Mouse (Mus musculus): ENCODE results near the gene Krt81. TPM values are rescaled to one million over a fixed set of nuclear protein-coding genes. Genes with fewer than 3 reads are reported as not detected.

The Krt81 gene
- polyA plus RNA-seq, 1 experiment from 2014 or later = not detected

DNA sequence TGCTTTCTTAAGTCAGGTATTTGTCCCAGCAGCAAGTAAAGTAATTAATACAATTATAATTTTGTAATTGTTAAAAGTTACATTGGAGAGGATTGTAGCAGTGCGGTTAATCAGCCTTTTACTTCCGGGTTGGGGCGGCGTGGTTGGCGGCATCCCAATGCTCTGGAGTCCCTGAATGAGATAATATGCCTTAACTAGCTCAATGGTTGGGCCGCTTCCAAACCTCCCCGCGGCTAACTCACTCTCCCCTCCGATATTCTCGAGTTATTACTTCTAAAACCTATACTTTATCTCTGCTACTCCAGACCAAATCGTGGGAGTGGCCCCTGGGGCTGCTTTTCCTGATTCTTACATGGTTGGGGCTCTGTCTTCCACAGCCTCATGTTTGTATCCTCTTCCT lies 17.0 kb downstream of the Krt81 start:
- H3K27me3 ChIP-seq (replicated peaks) = no peaks in the 10 kb centered on the region
- H3K36me3 ChIP-seq = no peaks in the 10 kb centered on the region
- no peak overlapping the region for H3K27ac ChIP-seq
- H3K9ac ChIP-seq = no peak overlapping the region
- H3K9me3 ChIP-seq = no peaks in the 10 kb centered on the region
- no peak overlapping the region for H3K4me3 ChIP-seq
- no peaks in the 10 kb centered on the region for H3K4me1 ChIP-seq
- ATAC-seq (ENCODE audit: low FRiP score, low read depth) = no peak
- 83% methylated on average over 11 of the region's 11 CpGs for WGBS
- no peak overlapping the region for H3K4me2 ChIP-seq (replicated peaks)

DNA sequence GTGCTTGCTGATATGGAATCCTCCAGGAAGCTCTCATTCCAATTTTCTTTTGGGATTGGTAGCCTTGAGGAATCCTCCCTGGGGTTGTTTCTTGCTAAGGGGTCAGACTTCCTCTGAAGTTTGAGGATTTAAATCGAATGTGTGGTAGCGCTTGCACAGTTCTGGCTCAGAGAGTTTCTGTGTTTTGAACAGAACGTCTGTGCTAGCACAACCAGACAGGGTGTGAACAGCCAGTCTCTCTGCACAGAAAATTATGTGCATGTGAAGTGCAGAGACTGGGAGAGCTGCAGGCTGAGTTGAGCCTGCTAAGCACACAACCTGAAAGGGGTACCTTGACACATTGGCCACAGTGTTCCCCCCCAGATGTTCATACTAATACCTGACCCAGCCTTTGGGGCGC lies 22.7 kb downstream of the Krt81 start:
- peaks cover 7% of the 10 kb centered on the region; the same call in 1 of the 2 replicates for H3K4me1 ChIP-seq
- H3K36me3 ChIP-seq = no peaks in the 10 kb centered on the region
- H3K4me2 ChIP-seq (replicated peaks) = no peak overlapping the region
- H3K9me3 ChIP-seq = no peaks in the 10 kb centered on the region
- WGBS = 84% methylated on average over 4 of the region's 4 CpGs
- H3K27ac ChIP-seq = no peak overlapping the region
- ATAC-seq (ENCODE audit: low FRiP score, low read depth) = no peak
- peaks cover 34% of the 10 kb centered on the region for H3K27me3 ChIP-seq (replicated peaks)
- H3K4me3 ChIP-seq = no peak overlapping the region
- no peak overlapping the region for H3K9ac ChIP-seq

DNA sequence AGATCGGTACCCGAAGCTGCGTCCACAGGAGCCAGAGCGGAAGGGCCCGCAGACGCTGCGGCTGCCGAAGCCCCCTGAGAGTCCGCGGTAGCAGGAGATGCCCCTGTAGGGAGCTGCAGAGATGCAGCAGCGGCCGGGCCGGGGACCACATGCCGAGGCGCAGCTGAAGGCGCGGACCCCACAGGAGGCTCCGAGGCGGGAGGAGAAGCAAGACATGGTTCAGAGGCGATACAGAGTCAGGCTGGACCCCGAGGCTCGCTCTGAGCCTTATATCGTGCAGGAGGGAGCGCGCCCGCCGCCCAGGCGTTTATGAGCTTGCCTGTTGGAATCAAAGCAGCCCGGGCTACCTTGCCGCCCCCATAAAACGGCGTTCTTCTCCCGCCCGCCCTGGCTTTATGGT lies 25.0 kb downstream of the Krt81 start, which contains the start of gene Krt87:
Gene Krt87 (minus strand): TSS at position 250 of the 400 bp plus-strand sequence.
- Histone ChIP-seq H3K27me3 (replicated peaks) (peaks cover 34% of the 10 kb centered on the region), H3K27ac (no peak within 1 kb of the TSS), H3K4me1 (peaks cover 7% of the 10 kb centered on the region; the same call in 1 of the 2 replicates), H3K4me2 (replicated peaks) (peak within 1 kb of the TSS; percentile 69), H3K9me3 (no peaks in the 10 kb centered on the region), H3K4me3 (peak within 1 kb of the TSS; percentile 29), H3K9ac (peak within 1 kb of the TSS; percentile 40; the same call in 1 of the 2 replicates), H3K36me3 (no peaks in the 10 kb centered on the region)
- 3% methylated on average over 34 of the region's 34 CpGs for WGBS
- no peak for ATAC-seq (ENCODE audit: low FRiP score, low read depth)

DNA sequence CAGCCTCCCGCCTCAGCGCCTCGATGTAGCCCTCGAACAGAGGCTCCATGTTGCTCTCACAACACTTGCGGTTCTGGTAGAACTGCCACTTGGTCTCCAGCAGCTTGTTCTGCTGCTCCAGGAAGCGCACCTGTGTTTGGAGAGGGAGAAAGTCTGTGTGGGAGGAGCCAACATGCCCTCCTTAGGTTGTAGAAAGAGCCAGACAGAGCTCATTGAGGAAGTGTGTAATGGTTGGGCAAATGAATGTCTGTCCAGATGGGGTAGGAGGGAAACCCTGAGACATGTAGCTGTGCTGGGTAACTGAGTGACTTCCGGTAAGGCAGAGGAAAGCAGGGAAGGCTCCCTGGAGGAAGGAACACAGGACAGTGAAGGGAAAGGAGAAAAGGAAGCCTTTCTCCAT lies 26.9 kb downstream of the Krt81 start:
- Histone ChIP-seq H3K9ac (no peak overlapping the region), H3K4me2 (replicated peaks) (no peak overlapping the region), H3K4me3 (no peak overlapping the region), H3K27ac (no peak overlapping the region), H3K36me3 (no peaks in the 10 kb centered on the region), H3K27me3 (replicated peaks) (peaks cover 34% of the 10 kb centered on the region), H3K9me3 (no peaks in the 10 kb centered on the region), H3K4me1 (peaks cover 7% of the 10 kb centered on the region; the same call in 1 of the 2 replicates)
- no peak for ATAC-seq (ENCODE audit: low FRiP score, low read depth)
- WGBS = 90% methylated on average over 7 of the region's 7 CpGs

DNA sequence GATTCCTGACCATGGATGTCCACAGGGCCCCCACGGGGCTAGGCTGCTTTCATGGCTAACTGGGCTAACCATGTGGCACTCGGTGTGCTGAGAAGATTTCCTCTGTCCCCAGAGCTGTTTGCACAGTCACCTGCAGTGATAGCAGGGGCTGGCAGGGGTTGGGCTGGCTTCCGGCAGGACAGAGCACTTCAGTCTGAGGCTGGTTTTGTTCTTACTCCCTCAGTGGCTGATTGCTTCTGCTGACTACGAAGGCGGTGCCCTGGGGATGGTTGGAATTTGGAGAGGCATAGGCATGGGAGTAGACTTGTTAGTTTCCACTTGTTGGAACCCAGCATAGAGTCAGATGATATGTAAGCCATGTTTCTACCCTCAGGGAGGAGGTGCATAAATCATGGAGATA lies 38.6 kb downstream of the Krt81 start:
- Histone ChIP-seq H3K4me3 (no peak overlapping the region), H3K27me3 (replicated peaks) (no peaks in the 10 kb centered on the region), H3K27ac (no peak overlapping the region), H3K4me1 (no peaks in the 10 kb centered on the region), H3K36me3 (no peaks in the 10 kb centered on the region), H3K4me2 (replicated peaks) (no peak overlapping the region), H3K9me3 (no peaks in the 10 kb centered on the region), H3K9ac (no peak overlapping the region)
- no peak for ATAC-seq (ENCODE audit: low FRiP score, low read depth)
- WGBS = 16% methylated on average over 5 of the region's 5 CpGs

GRCm38 (mm10) chr15:101420903-101421302 lies 42.6 kb downstream of the Krt81 start:
- Histone ChIP-seq H3K4me3 (no peak overlapping the region), H3K36me3 (no peaks in the 10 kb centered on the region), H3K27me3 (replicated peaks) (no peaks in the 10 kb centered on the region), H3K27ac (no peak overlapping the region), H3K4me2 (replicated peaks) (no peak overlapping the region), H3K9ac (no peak overlapping the region), H3K9me3 (no peaks in the 10 kb centered on the region), H3K4me1 (no peaks in the 10 kb centered on the region)
- 56% methylated on average over 5 of the region's 6 CpGs for WGBS
- ATAC-seq (ENCODE audit: low FRiP score, low read depth) = no peak

DNA sequence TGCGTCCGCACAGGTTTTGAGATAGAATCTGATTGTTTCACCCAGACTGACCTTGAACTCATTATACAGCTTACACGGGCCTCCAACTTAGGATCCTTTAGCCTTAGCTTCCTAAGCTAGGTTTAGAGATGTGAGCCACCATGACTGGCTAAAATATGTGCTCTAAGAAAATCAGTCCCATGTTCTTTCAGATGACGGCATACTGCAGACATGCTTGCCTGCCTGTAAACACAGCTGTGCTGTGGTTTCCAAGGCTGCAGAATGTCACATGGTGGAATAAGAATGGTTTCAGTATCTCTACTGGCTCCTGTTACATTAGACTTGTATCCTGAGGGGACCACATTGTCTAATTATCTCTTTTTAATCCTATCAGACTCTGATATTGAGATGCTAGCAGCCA lies 44.6 kb downstream of the Krt81 start:
- no peaks in the 10 kb centered on the region for H3K36me3 ChIP-seq
- peaks cover 2% of the 10 kb centered on the region; the same call in 1 of the 2 replicates for H3K27me3 ChIP-seq (replicated peaks)
- no peak overlapping the region for H3K4me2 ChIP-seq (replicated peaks)
- 92% methylated on average over 4 of the region's 4 CpGs for WGBS
- ATAC-seq (ENCODE audit: low FRiP score, low read depth) = no peak
- H3K4me3 ChIP-seq = no peak overlapping the region
- no peaks in the 10 kb centered on the region for H3K4me1 ChIP-seq
- no peak overlapping the region for H3K27ac ChIP-seq
- no peak overlapping the region for H3K9ac ChIP-seq
- no peaks in the 10 kb centered on the region for H3K9me3 ChIP-seq

DNA sequence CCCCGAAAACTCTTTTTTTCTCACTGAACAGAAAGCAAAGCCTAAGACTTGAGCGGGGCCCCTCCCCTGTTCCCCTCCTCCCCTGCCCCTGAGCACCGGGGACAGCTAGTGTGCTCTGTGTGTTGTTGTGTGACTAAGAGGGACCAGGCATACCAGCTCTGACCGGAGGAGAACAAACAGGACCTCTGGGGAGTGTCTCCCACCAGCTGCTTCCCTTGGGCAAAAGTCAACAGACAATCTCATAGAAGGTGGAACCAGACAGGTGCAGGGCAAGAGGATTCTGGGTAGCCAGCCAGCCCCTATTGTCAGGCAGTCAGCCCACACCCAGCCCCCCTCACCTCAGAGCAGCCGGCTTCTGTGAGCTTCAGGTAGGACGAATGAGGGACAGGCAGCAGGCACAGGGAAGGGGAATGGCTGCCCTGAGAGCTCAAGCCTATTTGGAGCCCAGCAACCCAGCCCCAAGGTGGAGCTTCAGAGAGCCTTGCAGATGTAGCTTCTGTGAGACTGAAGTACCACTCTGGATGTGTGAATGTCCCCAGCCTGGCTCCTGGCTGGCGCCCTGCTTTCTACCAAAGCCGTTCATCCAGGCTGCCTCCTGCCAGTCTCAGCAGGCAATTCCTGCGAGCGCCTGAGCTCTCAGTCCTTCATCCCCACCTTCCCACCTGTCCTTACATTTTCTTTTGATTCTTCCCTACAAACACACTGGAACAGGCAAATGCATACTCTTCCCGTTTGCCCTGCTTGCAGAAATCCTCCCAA lies 48.6 kb downstream of the Krt81 start:
- no peaks in the 10 kb centered on the region for H3K36me3 ChIP-seq
- no peak overlapping the region for H3K4me2 ChIP-seq (replicated peaks)
- H3K9me3 ChIP-seq = no peaks in the 10 kb centered on the region
- no peak overlapping the region for H3K27ac ChIP-seq
- peaks cover 31% of the 10 kb centered on the region for H3K27me3 ChIP-seq (replicated peaks)
- WGBS = 45% methylated on average over 11 of the region's 11 CpGs
- no peak overlapping the region for H3K9ac ChIP-seq
- H3K4me3 ChIP-seq = no peak overlapping the region
- H3K4me1 ChIP-seq = no peaks in the 10 kb centered on the region
- no peak for ATAC-seq (ENCODE audit: low FRiP score, low read depth)

- no peak overlapping the region for H3K9ac ChIP-seq
- no peaks in the 10 kb centered on the region for H3K36me3 ChIP-seq
- peaks cover 31% of the 10 kb centered on the region for H3K27me3 ChIP-seq (replicated peaks)
- 56% methylated on average over 7 of the region's 7 CpGs for WGBS
- no peak overlapping the region for H3K4me2 ChIP-seq (replicated peaks)
- H3K4me1 ChIP-seq = no peaks in the 10 kb centered on the region
- H3K4me3 ChIP-seq = no peak overlapping the region
- H3K9me3 ChIP-seq = no peaks in the 10 kb centered on the region
- H3K27ac ChIP-seq = no peak overlapping the region
- ATAC-seq (ENCODE audit: low FRiP score, low read depth) = no peak
Measured at GRCm38 (mm10) chr15:101413916-101414635, 49.5 kb downstream of the Krt81 start.

DNA sequence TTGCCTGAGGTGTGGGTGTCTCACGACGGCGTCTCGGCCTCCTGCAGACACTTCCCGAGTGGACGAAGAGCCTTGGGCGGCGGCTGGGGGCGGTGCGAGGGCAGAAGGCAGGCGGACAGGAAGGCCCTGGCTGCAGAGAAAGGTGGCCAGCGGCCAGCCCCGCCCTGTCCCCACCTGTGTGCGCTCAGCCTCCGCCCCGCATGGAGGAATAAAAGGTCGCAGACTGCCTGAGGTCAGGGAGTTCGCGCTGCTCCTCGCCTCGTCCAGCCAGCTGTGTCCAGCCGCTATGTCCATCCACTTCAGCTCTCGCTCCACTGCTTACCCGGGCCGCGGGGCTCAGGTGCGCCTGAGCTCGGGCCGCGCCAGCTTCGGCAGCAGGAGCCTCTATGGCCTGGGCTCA lies 51.4 kb downstream of the Krt81 start:
- Histone ChIP-seq H3K27me3 (replicated peaks) (peaks cover 31% of the 10 kb centered on the region), H3K36me3 (no peaks in the 10 kb centered on the region), H3K4me2 (replicated peaks) (no peak overlapping the region), H3K4me3 (no peak overlapping the region), H3K4me1 (no peaks in the 10 kb centered on the region), H3K9ac (no peak overlapping the region), H3K9me3 (no peaks in the 10 kb centered on the region), H3K27ac (no peak overlapping the region)
- no peak for ATAC-seq (ENCODE audit: low FRiP score, low read depth)
- WGBS = 29% methylated on average over 31 of the region's 31 CpGs

- Histone ChIP-seq H3K27me3 (replicated peaks) (peaks cover 31% of the 10 kb centered on the region), H3K9ac (no peak within 1 kb of the TSS), H3K4me2 (replicated peaks) (no peak within 1 kb of the TSS), H3K36me3 (no peaks in the 10 kb centered on the region), H3K4me1 (no peaks in the 10 kb centered on the region), H3K27ac (no peak within 1 kb of the TSS), H3K4me3 (no peak within 1 kb of the TSS), H3K9me3 (no peaks in the 10 kb centered on the region)
- 42% methylated on average over 2 of the region's 2 CpGs for WGBS
- ATAC-seq (ENCODE audit: low FRiP score, low read depth) = no peak
Measured at GRCm38 (mm10) chr15:101410775-101411174, 52.8 kb downstream of the Krt81 start, which contains the start of gene Krt7. Gene Krt7, plus strand, starts transcription at chr15:101411043.
